Mouse (Mus musculus) embryo, embryonic 11.5 days (tissue): ENCODE data around the gene Ncam2.
"Not testable (repeated sequence)": the region's sequence is repeated elsewhere in the genome, so short reads cannot be mapped to it uniquely, and the experiment has no call there.

Experiments
- DNase-seq: peaks from one replicate; pipeline ENCODE4 v3.0.0-alpha.2; 2012; ENCODE audit warnings: low read depth, low spot score

Gene Ncam2

DNA sequence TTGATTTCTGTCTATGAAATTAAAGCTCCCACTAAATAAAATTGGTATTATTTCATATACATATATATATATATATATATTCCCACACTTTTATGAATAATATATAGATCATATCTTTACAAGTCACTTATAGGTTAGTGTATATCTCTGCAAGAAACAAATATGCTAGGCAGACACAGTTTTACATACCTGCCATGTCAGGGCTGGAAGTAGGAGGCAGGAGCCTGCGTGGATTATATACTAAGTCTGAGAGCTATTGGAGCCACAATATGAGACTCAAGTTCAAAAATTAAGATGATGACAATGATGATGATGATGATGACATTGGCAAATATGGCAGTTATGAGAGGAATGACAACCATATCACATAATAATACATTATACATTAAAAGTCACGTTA, 85.4 kb downstream of the Ncam2 start:
- DNase-seq: no peak

DNA sequence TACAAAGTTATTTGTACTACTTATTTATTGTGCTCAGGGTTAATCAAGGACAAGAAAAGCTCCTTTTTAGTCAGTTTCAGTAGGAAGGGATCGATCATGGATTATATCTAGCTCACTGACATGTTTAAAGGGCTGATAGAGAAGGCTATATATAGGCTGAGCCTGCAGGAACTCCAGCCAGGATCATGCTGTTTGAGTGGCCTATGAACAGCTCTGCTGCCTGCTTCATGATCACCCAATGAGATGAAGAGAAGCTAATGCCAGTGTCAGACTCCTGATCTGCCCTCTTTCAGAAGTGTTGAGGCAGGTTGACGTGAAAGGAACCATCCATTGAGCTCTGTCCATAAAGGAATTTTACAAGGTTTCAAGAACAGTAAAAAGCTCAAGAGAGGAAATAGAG, 103.3 kb downstream of the Ncam2 start:
- DNase-seq: no peak

DNA sequence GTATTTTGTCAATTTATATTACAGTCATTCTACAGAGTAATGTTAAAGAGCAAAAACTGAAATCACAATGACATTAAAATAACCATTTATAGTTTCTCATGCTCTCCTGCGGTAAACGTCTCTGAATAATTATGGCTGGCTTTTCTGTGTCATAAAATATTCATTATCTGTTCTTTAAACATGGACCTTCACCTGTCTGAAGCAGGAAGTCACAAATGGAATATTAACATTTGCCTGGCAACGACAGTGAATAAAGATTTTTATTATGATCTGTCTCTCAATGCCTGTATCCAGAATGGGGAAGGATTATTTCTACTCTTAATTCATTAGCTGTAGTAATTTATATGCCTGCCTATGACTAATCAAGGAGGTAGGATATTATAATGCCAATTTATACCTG, 108.7 kb downstream of the Ncam2 start:
- no peak for DNase-seq

DNA sequence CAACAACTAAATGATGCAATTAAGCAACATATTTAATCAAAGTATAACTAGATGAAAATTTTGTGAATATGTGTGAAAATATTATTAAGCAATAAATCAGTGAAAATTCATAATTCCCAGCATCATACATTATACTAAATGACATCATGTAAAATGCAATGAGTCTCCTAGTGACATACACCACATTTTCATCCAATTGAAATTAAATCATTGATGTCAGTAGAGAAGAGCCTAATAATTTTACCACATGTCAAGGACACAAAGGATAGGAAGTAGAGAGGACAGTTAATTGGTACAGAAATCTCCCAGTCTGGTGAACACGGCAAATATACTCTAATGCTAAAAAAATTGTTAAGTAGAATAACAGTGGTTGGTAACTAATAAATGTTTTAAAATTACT, 118.5 kb downstream of the Ncam2 start:
- no peak for DNase-seq

DNA sequence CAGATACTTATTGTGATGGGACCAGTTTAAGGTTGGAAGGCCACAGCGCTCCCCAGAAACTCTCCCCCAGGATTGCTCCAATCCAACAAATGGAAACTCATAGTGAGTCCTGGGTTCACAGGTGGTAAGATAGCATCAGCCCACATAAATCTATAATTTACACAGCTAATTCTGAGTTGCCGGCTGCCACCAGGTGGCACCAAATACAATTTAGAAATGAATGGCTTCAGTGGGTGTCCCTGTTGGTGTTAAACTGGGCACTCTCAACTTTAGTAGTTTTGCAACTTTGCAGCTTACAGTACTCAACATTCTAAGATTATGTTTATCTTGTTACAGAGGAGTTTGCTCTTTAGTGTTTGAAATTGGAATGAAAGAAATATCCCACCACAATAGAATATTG, 130.0 kb downstream of the Ncam2 start:
- DNase-seq: peak; percentile 27

DNA sequence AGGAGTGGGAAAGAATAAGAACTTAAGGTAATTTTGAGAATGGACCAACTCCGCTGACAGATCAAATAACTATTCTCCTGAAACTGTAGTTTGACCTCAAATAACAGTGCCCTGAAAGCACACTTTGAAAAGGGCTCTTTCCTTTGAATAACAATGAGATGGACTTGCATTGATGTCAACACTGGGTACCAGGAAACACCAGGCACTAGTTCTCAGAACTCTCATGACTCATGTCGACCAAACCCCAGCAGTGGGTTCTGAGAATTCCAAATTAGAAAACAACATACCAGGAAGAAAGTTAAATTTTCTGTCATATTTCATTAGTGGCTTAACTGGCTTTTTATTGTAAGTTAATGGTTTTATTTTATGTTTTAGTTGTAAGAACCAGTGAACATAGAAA, 165.4 kb downstream of the Ncam2 start:
- DNase-seq: no peak

DNA sequence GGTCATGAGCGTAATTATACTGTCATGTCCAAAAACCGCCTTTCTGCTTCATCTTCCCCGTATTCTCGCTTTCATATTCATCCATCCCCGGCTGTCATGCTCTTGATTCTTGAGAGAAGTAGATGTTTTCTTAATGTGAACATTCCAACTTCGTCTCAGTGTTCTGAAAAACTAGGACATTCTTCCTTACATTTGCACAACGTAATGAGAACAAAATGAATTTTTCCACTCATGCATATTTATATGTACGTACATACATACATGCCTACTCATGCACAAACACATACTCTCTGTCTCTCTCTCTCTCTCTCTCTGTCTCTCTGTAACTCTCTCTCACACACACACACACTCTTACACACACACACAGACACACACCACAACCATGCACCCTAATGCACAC, 173.7 kb downstream of the Ncam2 start:
- no peak for DNase-seq

DNA sequence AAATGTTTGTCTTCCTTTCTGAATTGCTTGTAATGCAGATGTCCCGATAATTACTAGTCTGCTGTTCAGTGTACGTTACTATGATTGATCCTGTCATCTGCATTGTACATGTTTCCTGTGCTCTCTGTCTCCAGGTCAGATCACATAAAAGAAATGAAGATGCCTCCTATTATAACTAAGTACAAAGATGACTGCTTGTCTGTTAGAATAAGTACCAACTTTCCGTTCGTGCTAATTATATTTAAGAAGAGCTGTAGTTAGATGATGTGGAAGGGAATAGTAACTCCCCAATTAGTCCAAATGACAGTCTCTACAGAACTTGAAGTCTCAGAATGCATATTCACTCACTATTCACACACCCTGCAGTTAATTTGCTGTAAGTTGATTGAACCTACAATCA, 179.9 kb downstream of the Ncam2 start:
- DNase-seq: no peak

DNA sequence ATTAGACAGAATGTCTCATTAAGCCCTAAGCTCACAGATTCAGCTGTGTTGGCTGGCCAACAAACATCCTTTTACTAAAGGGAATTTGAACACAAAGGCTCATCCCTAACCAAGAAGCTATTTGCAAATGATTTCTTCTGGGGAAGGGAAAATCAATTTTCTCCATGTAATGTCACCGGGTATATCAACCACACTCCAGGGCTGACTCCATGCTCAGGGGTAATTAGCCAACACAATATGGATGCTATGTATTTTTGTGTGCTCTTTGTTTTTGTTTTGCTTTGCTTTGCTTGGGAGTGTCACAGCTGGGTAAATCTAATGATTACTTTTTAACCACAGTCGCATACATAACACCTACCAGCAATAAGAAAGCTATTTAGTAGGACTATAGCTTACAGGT, 188.1 kb downstream of the Ncam2 start:
- DNase-seq: no peak

DNA sequence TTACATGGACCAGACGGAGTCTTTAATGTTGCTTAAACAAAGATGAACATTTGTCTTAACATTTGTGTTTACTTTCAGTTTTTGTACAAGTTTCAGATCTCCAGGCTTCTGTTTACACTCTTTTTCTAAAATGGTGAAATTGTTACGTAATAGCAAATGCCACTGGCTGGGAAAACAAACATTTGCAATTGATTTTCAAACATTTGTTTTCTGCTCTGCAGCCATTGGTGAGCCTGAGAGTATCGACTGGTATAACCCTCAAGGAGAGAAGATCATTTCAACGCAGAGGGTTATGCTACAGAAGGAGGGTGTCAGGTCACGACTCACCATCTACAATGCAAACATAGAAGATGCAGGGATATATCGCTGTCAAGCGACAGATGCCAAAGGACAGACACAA, 234.1 kb downstream of the Ncam2 start:
- DNase-seq: no peak

DNA sequence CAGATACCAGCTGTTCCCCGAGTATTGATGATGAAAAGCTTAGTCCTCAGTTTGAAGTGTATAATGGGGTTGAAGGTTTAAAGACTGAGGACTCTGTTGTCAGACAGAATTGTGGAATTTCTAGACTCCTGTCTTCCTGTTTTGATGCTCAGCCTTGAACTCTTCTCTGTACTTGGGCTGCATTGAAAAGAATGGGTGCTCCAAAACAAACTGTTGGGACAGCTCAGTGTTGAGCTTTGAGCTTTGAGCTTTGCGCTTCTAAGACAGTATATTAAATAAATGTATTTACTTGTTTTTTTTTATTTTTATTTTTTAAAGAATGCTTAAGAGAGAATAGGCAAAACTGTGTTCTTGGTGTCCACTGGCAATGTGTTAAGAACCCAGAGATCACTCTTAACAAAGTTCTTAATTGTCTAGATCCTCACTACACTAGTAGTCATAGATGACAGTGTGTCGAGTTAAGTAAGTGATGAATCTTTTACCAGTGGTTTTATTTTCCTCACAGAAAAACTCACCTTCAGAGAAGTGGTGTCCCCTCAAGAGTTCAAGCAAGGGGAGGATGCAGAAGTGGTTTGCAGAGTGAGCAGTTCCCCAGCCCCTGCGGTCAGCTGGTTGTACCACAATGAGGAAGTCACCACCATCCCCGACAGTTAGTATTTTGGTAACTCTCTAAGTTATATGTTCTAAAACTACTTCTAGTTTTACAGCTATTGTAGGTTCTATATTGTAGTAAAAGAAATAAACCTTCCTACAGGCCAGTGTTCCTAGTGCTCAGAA, 236.8 kb downstream of the Ncam2 start:
- no peak for DNase-seq

DNA sequence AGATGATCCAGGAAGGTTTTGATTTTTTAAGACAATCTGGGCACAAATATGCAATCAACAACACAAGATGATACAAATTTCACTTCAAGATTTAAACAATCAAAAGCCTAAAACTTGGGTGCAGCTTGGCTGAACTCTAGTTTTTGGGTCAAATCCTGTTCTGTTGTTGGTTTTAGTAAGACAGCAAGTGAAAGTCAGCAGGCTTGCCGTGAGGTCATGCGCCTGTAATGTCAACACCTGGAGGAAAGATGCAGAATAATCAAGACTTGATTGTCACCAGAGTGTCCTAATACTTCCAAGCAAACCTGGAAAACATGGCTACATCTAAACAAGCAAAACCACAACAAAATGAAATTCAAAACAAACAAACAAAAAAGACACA, 237.4 kb downstream of the Ncam2 start:
- no peak for DNase-seq

DNA sequence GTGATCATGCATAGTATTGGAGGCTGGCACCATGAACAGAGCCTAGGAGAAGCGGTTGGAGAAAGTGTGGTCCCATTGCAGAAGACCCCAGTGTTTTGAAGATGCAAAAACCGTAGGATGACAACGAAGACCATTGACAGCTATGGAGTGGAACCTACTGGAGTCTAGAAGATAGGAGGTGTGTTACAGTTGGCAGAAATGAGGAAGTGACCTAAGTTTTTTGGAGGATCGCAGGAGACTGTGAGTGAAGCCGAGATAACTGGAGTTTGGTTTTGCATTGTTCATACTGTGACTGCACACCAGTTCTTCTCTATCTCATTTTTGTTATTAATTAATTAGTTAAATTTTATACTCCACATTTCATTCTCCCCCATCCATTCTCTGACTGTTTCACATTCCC, 250.4 kb downstream of the Ncam2 start:
- no peak for DNase-seq

DNA sequence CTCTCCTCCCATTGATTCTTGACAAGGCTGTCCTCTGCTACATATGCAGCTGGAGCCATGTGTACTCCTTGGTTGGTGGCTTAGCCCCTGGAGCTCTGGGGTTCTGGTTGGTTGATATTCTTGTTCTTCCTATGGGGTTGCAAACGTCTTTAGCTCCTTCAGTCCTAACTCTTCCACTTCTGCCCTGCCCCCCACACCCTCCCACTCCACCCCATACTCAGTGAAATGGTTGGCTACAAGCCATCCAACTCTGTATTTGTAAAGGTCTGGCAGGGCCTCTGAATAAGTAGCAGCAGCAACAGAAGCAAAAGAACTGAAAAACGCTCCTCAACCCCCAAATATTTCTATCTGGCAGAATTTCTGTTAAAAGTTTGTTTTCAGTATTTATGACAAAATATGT, 252.5 kb downstream of the Ncam2 start:
- no peak for DNase-seq

DNA sequence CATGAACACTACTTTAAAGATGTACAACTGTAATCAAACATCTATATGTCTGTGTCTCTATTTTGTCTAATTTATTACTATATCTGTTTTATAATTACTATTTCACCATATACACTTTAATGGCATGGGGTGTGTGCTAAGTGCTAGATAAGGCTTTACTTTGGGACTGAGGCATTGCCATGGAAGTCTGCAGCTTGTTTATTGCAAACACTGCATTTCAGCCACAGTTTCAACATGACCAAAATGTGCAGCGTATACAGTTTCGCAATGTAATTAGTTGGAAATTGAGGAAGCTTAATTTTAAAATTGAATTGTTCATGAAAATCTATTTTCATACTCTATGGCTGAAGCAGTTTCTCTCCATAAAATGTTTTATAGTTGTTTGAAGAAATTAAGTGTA, 254.0 kb downstream of the Ncam2 start:
- no peak for DNase-seq

DNA sequence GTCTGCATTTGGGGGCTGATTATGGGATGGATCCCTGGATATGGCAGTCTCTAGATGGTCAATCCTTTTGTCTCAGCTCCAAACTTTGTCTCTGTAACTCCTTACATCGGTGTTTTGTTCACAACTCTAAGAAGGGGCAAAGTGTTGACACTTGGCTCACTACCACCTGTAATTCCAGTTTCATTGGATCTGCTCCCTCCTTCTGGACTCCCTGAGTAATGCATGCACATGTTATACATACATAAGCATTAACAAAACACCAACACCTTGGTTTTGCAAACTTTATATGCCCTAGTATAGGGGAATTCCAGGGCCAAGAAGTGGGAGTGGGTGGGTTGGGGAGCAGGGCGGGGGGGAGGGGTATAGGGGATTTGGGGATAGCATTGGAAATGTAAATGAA, 262.2 kb downstream of the Ncam2 start:
- not testable (repeated sequence) for DNase-seq

DNA sequence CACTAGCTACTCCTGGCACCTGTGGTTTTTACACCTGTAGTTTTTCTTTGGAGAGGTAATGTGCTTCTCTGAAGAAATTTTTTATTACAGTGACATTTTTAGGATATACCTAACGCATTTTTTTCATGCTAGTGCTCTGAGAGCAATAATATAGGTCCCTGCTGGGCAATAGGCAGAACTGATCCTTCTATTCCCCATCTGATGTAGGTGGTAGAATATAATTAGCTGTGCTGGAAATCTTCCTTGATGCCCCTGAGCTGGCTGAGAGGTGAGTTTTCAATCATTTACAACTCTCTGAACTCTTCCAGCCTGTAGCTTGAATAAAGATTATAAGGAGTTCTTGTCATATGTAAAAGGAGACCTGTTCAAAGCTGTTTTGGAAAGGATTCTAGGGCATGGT, 272.4 kb downstream of the Ncam2 start:
- DNase-seq: no peak

DNA sequence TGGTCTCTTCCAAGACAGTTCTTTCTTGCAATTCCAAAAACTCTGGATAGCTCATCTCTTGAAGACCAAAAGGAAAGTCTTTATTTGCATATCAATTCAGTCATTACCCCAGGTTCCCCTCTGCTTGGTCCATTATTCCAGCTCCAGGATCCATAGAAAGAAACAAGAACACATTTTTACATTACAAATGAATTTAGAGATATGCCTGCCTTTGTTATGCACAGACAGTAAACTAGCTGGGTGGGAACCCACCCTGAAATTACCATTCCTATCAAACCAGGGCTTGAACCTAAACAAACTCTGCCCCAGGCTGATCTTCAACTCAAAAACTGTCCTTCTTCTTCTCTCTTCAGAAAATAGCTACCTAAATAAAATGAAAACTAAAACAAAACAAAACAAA, 280.6 kb downstream of the Ncam2 start:
- DNase-seq: no peak

DNA sequence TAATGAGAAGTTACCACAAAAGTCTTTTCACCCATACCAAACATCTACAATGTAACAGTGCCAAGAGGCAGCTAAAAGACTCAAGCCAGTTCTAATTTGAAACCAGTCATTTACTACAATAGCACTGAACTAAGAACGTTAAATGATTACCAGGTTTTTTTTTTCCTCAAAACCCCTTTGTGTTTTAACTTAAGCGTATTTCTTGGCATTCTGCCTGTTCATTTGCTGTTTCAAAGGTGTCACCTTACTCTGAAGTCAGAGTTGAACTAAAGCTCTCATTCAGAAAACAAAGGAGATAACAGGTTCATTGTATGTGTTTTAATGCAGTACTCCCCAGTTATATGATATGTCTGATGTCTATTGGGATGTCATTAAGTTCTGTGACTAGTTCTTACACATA, 295.6 kb downstream of the Ncam2 start:
- no peak for DNase-seq

DNA sequence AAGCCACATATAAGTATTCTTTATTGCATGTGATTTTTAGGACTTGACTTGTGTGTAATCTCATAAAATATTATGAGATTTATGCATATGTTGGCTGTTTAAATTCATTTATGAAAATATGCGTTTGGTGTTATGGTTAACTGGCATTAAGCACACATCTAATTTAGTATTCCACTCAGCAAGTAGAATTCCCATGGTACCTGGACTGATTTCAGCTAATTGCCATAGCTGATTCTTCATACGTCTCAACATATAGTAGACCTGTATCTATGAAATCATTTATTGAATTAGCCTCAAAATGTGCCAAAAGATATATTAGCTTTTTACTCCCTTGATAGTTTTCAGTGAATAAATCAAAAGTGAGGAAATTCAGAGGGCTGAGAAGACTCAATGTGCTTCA, 302.1 kb downstream of the Ncam2 start:
- DNase-seq: no peak

DNA sequence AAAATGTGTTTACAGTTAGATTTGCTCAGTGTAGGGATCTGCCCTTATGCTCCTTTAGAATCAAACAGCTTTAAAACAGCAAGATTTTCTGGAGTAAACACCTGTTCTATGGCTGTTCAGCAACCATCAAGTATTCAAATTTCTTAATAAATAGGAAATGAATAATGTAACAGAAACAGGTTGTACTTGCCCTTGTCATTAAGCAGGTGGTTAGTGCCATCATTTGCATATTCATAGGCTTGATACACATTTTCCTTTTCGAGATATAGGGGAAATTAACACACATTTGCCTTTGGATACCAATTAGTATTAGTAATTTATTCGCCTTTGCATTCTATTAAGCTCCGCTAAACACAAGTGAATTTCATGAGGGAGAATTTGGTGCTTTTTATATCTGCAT, 335.7 kb downstream of the Ncam2 start:
- DNase-seq: no peak

DNA sequence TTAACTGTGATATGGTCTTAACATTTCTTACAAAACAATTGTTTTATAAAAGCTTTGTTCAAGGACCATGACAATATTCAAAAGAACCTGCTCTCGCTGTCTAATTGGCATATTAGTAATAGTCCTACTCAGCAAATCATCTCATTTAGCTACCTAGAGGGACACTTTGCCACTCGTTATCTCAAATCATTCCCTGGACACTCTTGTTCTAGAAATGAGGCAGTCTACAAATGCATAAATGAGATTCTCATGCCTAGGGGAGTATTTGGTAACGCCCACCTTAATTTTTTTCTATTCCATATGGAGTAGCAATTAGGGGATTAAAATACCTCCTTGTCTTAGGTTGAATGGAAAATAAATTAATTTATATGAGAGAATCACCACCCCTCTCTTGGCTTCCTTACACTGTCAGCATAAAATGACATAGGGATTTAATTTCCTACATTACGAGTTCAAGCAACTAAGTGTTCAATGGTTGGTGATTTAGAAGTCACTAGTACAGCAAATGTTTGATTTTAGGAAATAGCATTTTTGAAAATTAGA, 387.1 kb downstream of the Ncam2 start:
- DNase-seq: no peak

DNA sequence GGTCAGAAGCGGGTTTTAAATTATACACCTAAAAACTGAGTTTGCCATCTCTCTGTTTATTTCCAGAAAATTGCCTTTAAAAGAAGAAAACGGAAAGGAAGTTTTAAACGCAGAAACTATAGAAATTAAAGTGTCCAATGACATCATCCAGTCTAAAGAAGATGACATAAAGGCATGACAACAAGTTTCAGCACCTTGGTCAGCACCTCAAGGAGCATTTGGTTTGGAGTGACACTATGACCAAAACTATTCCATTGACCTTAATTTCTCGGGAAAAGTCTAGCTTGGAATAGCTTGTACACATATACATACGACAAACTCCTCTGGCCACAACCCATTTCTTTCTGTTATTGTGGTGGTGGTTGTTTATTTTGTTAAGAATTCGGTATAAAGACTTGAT, 422.8 kb downstream of the Ncam2 start:
- DNase-seq: peak; percentile 30

DNA sequence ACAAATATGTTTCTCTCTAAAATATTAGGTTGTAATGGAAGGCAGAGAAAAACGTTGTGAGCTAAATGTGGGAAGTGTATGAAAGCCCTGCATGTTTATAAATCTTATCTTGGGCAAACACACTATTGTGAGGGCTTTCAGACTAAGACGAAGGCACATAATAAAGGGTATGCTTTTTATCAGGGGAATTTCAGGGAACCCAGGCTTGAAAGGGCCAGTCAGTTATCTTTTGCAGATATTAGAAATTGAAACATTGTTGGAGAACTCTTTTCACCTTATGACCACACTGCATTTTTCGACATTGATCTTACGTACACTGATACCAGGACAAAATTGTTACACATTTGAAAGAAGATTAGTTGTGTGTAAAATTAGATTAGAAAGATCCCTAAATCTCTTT, 423.3 kb downstream of the Ncam2 start:
- DNase-seq: no peak
